Mouse (Mus musculus) C2C12 (cell line): Measurements from ENCODE around the gene Mark2. TPM values are rescaled to one million over a fixed set of nuclear protein-coding genes. Genes with fewer than 3 reads are reported as not detected.
A peak's percentile ranks its signal among the peaks of the same experiment; 100 is the strongest.

Source experiments
- H3K27me3 ChIP-seq: one replicate; pipeline ENCODE4 v1.6.1; 2011; ENCODE audit not compliant: control insufficient read depth, insufficient read depth, insufficient read length
- H3K36me3 ChIP-seq: one replicate; pipeline ENCODE4 v1.6.1; 2011; ENCODE audit not compliant: control insufficient read depth, insufficient read depth
- H3K4me3 ChIP-seq: one replicate; pipeline ENCODE4 v1.5.1; 2011; ENCODE audit warnings: mild to moderate bottlenecking, control low read depth; ENCODE audit not compliant: poor library complexity, insufficient read depth, severe bottlenecking
- H3K79me2 ChIP-seq: one replicate; pipeline ENCODE4 v1.6.1; 2011; ENCODE audit not compliant: control insufficient read depth, insufficient read depth
- H3K79me3 ChIP-seq: one replicate; pipeline ENCODE4 v1.6.1; 2011; ENCODE audit warnings: low read depth, control low read depth
- H3ac ChIP-seq: one replicate; pipeline ENCODE3; 2011; ENCODE audit warnings: low read depth; ENCODE audit not compliant: control insufficient read depth, insufficient read length
- CEBPB ChIP-seq: IDR thresholded peaks from one replicate; pipeline ENCODE4 v1.6.1; 2011; ENCODE audit warnings: low read depth, mild to moderate bottlenecking, control low read depth, moderate library complexity
- CTCF ChIP-seq: IDR thresholded peaks from one replicate; pipeline ENCODE4 v1.5.1; 2011; ENCODE audit not compliant: control insufficient read depth, insufficient read depth, insufficient read length
- FOSL1 ChIP-seq: IDR thresholded peaks from one replicate; pipeline ENCODE4 v1.8.0; 2011; ENCODE audit warnings: mild to moderate bottlenecking, low read length; ENCODE audit not compliant: poor library complexity, insufficient read depth, severe bottlenecking
- MAX ChIP-seq: IDR thresholded peaks from one replicate; pipeline ENCODE4 v1.6.1; 2011; ENCODE audit warnings: mild to moderate bottlenecking, control low read depth
- MYOD1 ChIP-seq: IDR thresholded peaks from one replicate; pipeline ENCODE4 v1.6.1; 2011; ENCODE audit warnings: low read depth; ENCODE audit not compliant: control insufficient read depth, insufficient read length
- MYOG ChIP-seq: IDR thresholded peaks from one replicate; pipeline ENCODE4 v1.6.1; 2011; ENCODE audit not compliant: control insufficient read depth, insufficient read length; ENCODE audit errors: extremely low read depth
- USF1 ChIP-seq: IDR thresholded peaks from one replicate; pipeline ENCODE4 v1.6.1; 2011; ENCODE audit warnings: low read depth, mild to moderate bottlenecking, control low read depth, moderate library complexity
- long read RNA-seq, 2 experiments: library from polyadenylated mRNA; unstranded; transcript quantifications; one replicate each; pipeline ENCODE4 v2.0.0; 2019 to 2020
- polyA plus RNA-seq: library from polyadenylated mRNA; unstranded; fragments of >200 nt; fragmentation: generic; extraction: Trizol; gene quantifications from one replicate; pipeline ENCODE4 v1.2.1, GENCODE M21; 2012; ENCODE audit warnings: missing spikeins

The Mark2 gene
- polyA plus RNA-seq = 27.2 TPM
- long read RNA-seq, experiment 1, partial matches to known transcripts = 4 of 14 reads
- long read RNA-seq, experiment 1, other reads (novel, unspliced or antisense) = 10 of 14 reads
- long read RNA-seq, experiment 2, transcript Mark2-206 (17 exons, 3,104 nt) = major isoform, 5 of 46 reads
- long read RNA-seq, experiment 2, partial matches to known transcripts = 1 of 46 reads
- long read RNA-seq, experiment 2, other reads (novel, unspliced or antisense) = 40 of 46 reads

GRCm38 (mm10) chr19:7341512-7342397, at the start of gene Mark2:
Mark2 (minus strand) TSS chr19:7341860.
- Histone ChIP-seq H3K79me3 (peaks cover 44% of the 10 kb centered on the region), H3K27me3 (no peaks in the 10 kb centered on the region), H3K4me3 (peak within 1 kb of the TSS; percentile 68), H3K36me3 (peaks cover 16% of the 10 kb centered on the region), H3K79me2 (peaks cover 44% of the 10 kb centered on the region), H3ac (peak within 1 kb of the TSS; percentile 76)
- TF ChIP-seq USF1 (no peak), CTCF (no peak), MAX (peak; percentile 93)

- Histone ChIP-seq H3K27me3 (no peaks in the 10 kb centered on the region), H3K36me3 (no peaks in the 10 kb centered on the region), H3K79me2 (no peaks in the 10 kb centered on the region), H3K4me3 (no peak overlapping the region), H3K79me3 (no peaks in the 10 kb centered on the region), H3ac (no peak overlapping the region)
- TF ChIP-seq USF1 (no peak), CEBPB (no peak), MYOD1 (no peak), MYOG (no peak), CTCF (no peak), FOSL1 (no peak), MAX (no peak)
These were observed 46.8 kb upstream of the Mark2 start for GRCm38 (mm10) chr19:7388488-7388887.

- TF ChIP-seq CTCF (no peak), CEBPB (no peak), FOSL1 (no peak), MAX (no peak), MYOD1 (no peak), MYOG (no peak), USF1 (no peak)
These were observed 44.4 kb upstream of the Mark2 start for GRCm38 (mm10) chr19:7386042-7386441.

GRCm38 (mm10) chr19:7382903-7383865, 41.5 kb upstream of the Mark2 start, which contains the start of gene Spindoc:
Spindoc (minus strand) TSS chr19:7382994.
- Histone ChIP-seq H3K79me2 (peaks cover 42% of the 10 kb centered on the region), H3K79me3 (peaks cover 9% of the 10 kb centered on the region), H3ac (peak within 1 kb of the TSS; percentile 88), H3K36me3 (no peaks in the 10 kb centered on the region), H3K4me3 (peak within 1 kb of the TSS; percentile 77), H3K27me3 (no peaks in the 10 kb centered on the region)
- peak; percentile 17 for TF ChIP-seq MAX
- TF ChIP-seq MYOD1 = no peak
- TF ChIP-seq USF1 = peak; percentile 78

More at GRCm38 (mm10) chr19:7386042-7386441, 44.4 kb upstream of the Mark2 start:
- Histone ChIP-seq H3K4me3 (no peak overlapping the region), H3K79me2 (peaks cover 17% of the 10 kb centered on the region), H3K79me3 (peaks cover 2% of the 10 kb centered on the region), H3ac (no peak overlapping the region), H3K27me3 (no peaks in the 10 kb centered on the region), H3K36me3 (no peaks in the 10 kb centered on the region)

GRCm38 (mm10) chr19:7382248-7382902, 40.7 kb upstream of the Mark2 start:
- Histone ChIP-seq H3K27me3 (no peaks in the 10 kb centered on the region), H3K79me3 (peaks cover 9% of the 10 kb centered on the region), H3K79me2 (peaks cover 48% of the 10 kb centered on the region), H3K4me3 (peak overlapping the region; percentile 77), H3ac (peak overlapping the region; percentile 87), H3K36me3 (no peaks in the 10 kb centered on the region)
- no peak for TF ChIP-seq USF1
- TF ChIP-seq MYOG = no peak
- no peak for TF ChIP-seq MYOD1
- no peak for TF ChIP-seq MAX
- TF ChIP-seq CEBPB = no peak
- no peak for TF ChIP-seq FOSL1
- no peak for TF ChIP-seq CTCF
